Mouse (Mus musculus) CH12.LX (cell line): Measurements from ENCODE around the gene Dlgap3. TPM values are rescaled to one million over a fixed set of nuclear protein-coding genes. Genes with fewer than 3 reads are reported as not detected.
A peak's percentile ranks its signal among the peaks of the same experiment; 100 is the strongest.

ENCODE experiments used
- DNase-seq: peaks from one replicate; pipeline ENCODE4 v3.0.0-alpha.2; 2013; ENCODE audit errors: extremely low read depth
- H3K27ac ChIP-seq: 2 replicates; pipeline ENCODE4 v1.5.1; 2012; ENCODE audit warnings: low read depth, mild to moderate bottlenecking, control low read depth, moderate library complexity; ENCODE audit not compliant: insufficient read depth
- H3K27me3 ChIP-seq: replicated peaks from 2 replicates; pipeline ENCODE3; 2012; ENCODE audit warnings: inconsistent platforms
- H3K36me3 ChIP-seq, 2 experiments: replicated peaks in 1 of 2; 2 replicates each; pipeline versions ENCODE3 to v1.6.1; 2012; ENCODE audit warnings: inconsistent platforms in 1 of 2, low read length in 1 of 2, mild to moderate bottlenecking in 1 of 2, mixed read lengths in 1 of 2, moderate library complexity in 1 of 2; ENCODE audit not compliant: control insufficient read depth in 1 of 2, insufficient read depth in 1 of 2
- H3K4me1 ChIP-seq, 2 experiments: 2 replicates each; pipeline ENCODE4 v1.6.1; 2012; ENCODE audit warnings: inconsistent platforms in 1 of 2, moderate library complexity in 1 of 2; ENCODE audit not compliant: insufficient read depth in 2 of 2, control insufficient read depth in 1 of 2
- H3K4me2 ChIP-seq: 2 replicates; pipeline ENCODE4 v1.6.1; 2012; ENCODE audit warnings: low read depth, mild to moderate bottlenecking, control low read depth; ENCODE audit not compliant: poor library complexity, insufficient read depth, severe bottlenecking
- H3K4me3 ChIP-seq, 3 experiments: fragments of 150-350 bp in 1 of 3; sonication (generic) in 1 of 3; replicated peaks in 1 of 3; 2 replicates each; pipeline versions ENCODE3 to v1.5.1; 2011 to 2012; ENCODE audit warnings: low read depth in 2 of 3, low read length in 2 of 3, mild to moderate bottlenecking in 2 of 3, moderate library complexity in 2 of 3, control low read depth in 1 of 3, improper control_type of control experiment in 1 of 3, inconsistent platforms in 1 of 3, mixed read lengths in 1 of 3; ENCODE audit not compliant: poor library complexity in 1 of 3
- H3K79me2 ChIP-seq: replicated peaks from 2 replicates; pipeline ENCODE4 v1.6.1; 2012; ENCODE audit warnings: mild to moderate bottlenecking, moderate library complexity; ENCODE audit not compliant: control insufficient read depth, poor library complexity, insufficient read depth, severe bottlenecking; ENCODE audit errors: extremely low read depth
- H3K9ac ChIP-seq: 2 replicates; pipeline ENCODE4 v1.6.1; 2012; ENCODE audit warnings: low read depth, mild to moderate bottlenecking, control low read depth, moderate library complexity; ENCODE audit not compliant: insufficient read depth
- H3K9me3 ChIP-seq: replicated peaks from 2 replicates; pipeline ENCODE3; 2012; ENCODE audit warnings: low read length, inconsistent platforms, mixed read lengths
- BHLHE40 ChIP-seq: IDR thresholded peaks from 2 replicates; pipeline ENCODE4 v1.6.1; 2011; ENCODE audit warnings: mild to moderate bottlenecking, low read depth, low read length, improper control_type of control experiment
- ELF1 ChIP-seq: IDR thresholded peaks from 2 replicates; pipeline ENCODE4 v1.6.1; 2014; ENCODE audit warnings: low read depth, mild to moderate bottlenecking, inconsistent platforms, low read length, improper control_type of control experiment
- MAFK ChIP-seq: IDR thresholded peaks from 2 replicates; pipeline ENCODE4 v1.6.1; 2011; ENCODE audit warnings: low read length, improper control_type of control experiment; ENCODE audit not compliant: insufficient replicate concordance
- MEF2A ChIP-seq: IDR thresholded peaks from 2 replicates; pipeline ENCODE4 v1.6.1; 2014; ENCODE audit warnings: low read depth, mild to moderate bottlenecking, inconsistent platforms, low read length, improper control_type of control experiment, borderline replicate concordance
- PAX5 ChIP-seq: IDR thresholded peaks from 2 replicates; pipeline ENCODE4 v1.6.1; 2012; ENCODE audit warnings: low read length, inconsistent platforms, mixed read lengths
- POLR2A ChIP-seq: IDR thresholded peaks from 2 replicates; pipeline ENCODE4 v1.6.1; 2011; ENCODE audit warnings: low read depth, mild to moderate bottlenecking, improper control_type of control experiment, low read length
- RCOR1 ChIP-seq: conservative IDR thresholded peaks from 2 replicates; pipeline ENCODE4 v1.6.1; 2012; ENCODE audit warnings: low read depth, mild to moderate bottlenecking, inconsistent platforms, low read length, improper control_type of control experiment
- SIN3A ChIP-seq: IDR thresholded peaks from 2 replicates; pipeline ENCODE4 v1.6.1; 2012; ENCODE audit warnings: low read length, improper control_type of control experiment, inconsistent platforms
- SMC3 ChIP-seq: IDR thresholded peaks from 2 replicates; pipeline ENCODE4 v1.6.1; 2011; ENCODE audit warnings: low read depth, low read length, improper control_type of control experiment
- TBP ChIP-seq: conservative IDR thresholded peaks from 2 replicates; pipeline ENCODE4 v1.6.1; 2011; ENCODE audit warnings: low read depth, low read length, improper control_type of control experiment
- UBTF ChIP-seq: IDR thresholded peaks from 2 replicates; pipeline ENCODE4 v1.6.1; 2012; ENCODE audit warnings: low read depth, mild to moderate bottlenecking, inconsistent platforms, low read length, improper control_type of control experiment, moderate library complexity
- ZC3H11A ChIP-seq: IDR thresholded peaks from 2 replicates; pipeline ENCODE4 v1.6.1; 2012; ENCODE audit warnings: low read depth, mild to moderate bottlenecking, inconsistent platforms, low read length, improper control_type of control experiment
- dilution Hi-C: fragments of 300-500 bp; cut with MboI; formaldehyde crosslinking; loops from 2 replicates; pipeline ENCODE4 v1.14.3; 2020; ENCODE audit warnings: low sequenced_read_pairs; ENCODE audit not compliant: extremely low pct_unique_long_range_greater_than_20kb, extremely low pct_ligation_motif_present
- in situ Hi-C: fragments of 300-500 bp; cut with MboI; formaldehyde crosslinking; loops from 3 replicates; pipeline ENCODE4 v1.14.3; 2019; ENCODE audit warnings: low sequenced_read_pairs, low pct_ligation_motif_present, low pct_unique_long_range_greater_than_20kb, mixed read lengths
- polyA plus RNA-seq: library from polyadenylated mRNA; unstranded; fragments of >175 nt; gene quantifications from 2 replicates; pipeline ENCODE4 v1.2.1, GENCODE M21; 2012; ENCODE audit warnings: low read depth; ENCODE audit not compliant: insufficient read length
- total RNA-seq, 2 experiments: library from RNA; depleted of rRNA; stranded (reverse); fragments of 300-350 nt in 1 of 2; fragments of >200 nt in 1 of 2; gene quantifications; 2 replicates each; pipeline ENCODE4 v1.2.3; 2012 to 2014

Dlgap3 gene
- total and polyA plus RNA-seq, 3 experiments = 0.07 to 0.55 (median 0.08) TPM

- in situ Hi-C loops = no loop called here
- Histone ChIP-seq H3K4me2 (peak overlapping the region; percentile 14; the same call in 1 of the 2 replicates), H3K79me2 (no peaks in the 10 kb centered on the region), H3K27ac (no peak overlapping the region), H3K27me3 (peaks cover 32% of the 10 kb centered on the region), H3K9me3 (no peaks in the 10 kb centered on the region), H3K9ac (no peak overlapping the region), H3K4me3 (no peak overlapping the region)
- TF ChIP-seq ELF1 (no peak), ZC3H11A (no peak), TBP (no peak), PAX5 (no peak), MAFK (no peak), SIN3A (no peak), POLR2A (no peak), BHLHE40 (peak; percentile 68; the same call in 1 of the 2 replicates), SMC3 (no peak), MEF2A (peak; percentile 53; the same call in 1 of the 2 replicates)
- TF ChIP-seq, all 38 proteins: peak for 2
- no peak for DNase-seq
- Histone ChIP-seq H3K4me1 (peaks cover 18 to 24% of the 10 kb centered on the region in 2 experiments), H3K36me3 (no peaks in the 10 kb centered on the region)
- dilution Hi-C loops = no loop called here
Measured at GRCm38 (mm10) chr4:127200769-127201617, 32.0 kb downstream of the Dlgap3 start.

GRCm38 (mm10) chr4:127203081-127203480 is 34.1 kb downstream of the Dlgap3 start:
- Histone ChIP-seq H3K4me2 (no peak overlapping the region), H3K4me1 (peaks cover 18 to 24% of the 10 kb centered on the region in 2 experiments), H3K79me2 (no peaks in the 10 kb centered on the region), H3K4me3 (no peak overlapping the region), H3K27me3 (peaks cover 14% of the 10 kb centered on the region), H3K9ac (no peak overlapping the region), H3K36me3 (no peaks in the 10 kb centered on the region), H3K27ac (no peak overlapping the region), H3K9me3 (no peaks in the 10 kb centered on the region)
- dilution Hi-C loops (no loop called here), in situ Hi-C loops (no loop called here)
- no peak for DNase-seq
- TF ChIP-seq RCOR1 (no peak), UBTF (no peak)
- TF ChIP-seq, all 38 proteins: peak for 0

DNA sequence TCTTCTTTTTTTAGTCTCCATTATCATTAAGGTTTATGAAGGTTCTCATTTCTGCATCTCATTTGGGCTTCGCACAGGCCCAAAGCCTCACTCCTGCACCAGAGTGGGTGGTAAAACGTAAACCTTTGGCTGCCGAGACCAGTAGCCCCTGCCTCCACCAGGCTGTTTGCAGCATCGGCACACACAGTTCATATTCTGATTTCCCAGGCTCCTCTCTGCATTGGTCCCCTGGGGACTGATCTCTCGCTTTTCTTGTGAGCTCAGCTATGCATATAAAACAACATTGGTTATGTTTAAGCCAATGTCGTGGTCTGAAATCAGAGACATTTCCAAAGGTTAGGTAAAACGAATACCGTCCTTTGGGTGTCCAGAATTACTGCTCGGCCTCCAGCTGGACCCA is 42.3 kb downstream of the Dlgap3 start:
- H3K4me3 ChIP-seq = no peak overlapping the region
- H3K27me3 ChIP-seq = peaks cover 40% of the 10 kb centered on the region
- no peaks in the 10 kb centered on the region for H3K79me2 ChIP-seq
- H3K9me3 ChIP-seq = no peaks in the 10 kb centered on the region
- no peak overlapping the region for H3K27ac ChIP-seq
- dilution Hi-C loops = no loop called here
- no peak overlapping the region for H3K9ac ChIP-seq
- DNase-seq = peak; percentile 62
- H3K4me1 ChIP-seq = peaks cover 11 to 19% of the 10 kb centered on the region in 2 experiments; a peak in 3 of 4 replicates
- H3K36me3 ChIP-seq = no peaks in the 10 kb centered on the region
- TF ChIP-seq BHLHE40 (peak; percentile 34; the same call in 1 of the 2 replicates), MEF2A (0 out of 2 replicates have a peak, but pooled peaks have one; percentile 14), POLR2A (no peak)
- 0 out of 2 replicates have a peak overlapping the region, but pooled peaks have one; percentile 6 for H3K4me2 ChIP-seq
- in situ Hi-C loops = no loop called here
